Mouse (Mus musculus): ENCODE measurements around the gene Gba. TPM values are rescaled to one million over a fixed set of nuclear protein-coding genes. Genes with fewer than 3 reads are reported as not detected.

The Gba gene
- total and polyA plus RNA-seq, 2 experiments from 2014 or later: 46.8 to 77.4 TPM

GRCm38 (mm10) chr3:89161786-89162185 lies 40.9 kb upstream of the Gba start:
- no peak for DNase-seq (ENCODE audit: low spot score)
- whole genome bisulfite sequencing: 82% methylated on average over 4 of the region's 4 CpGs
- H3K4me1 ChIP-seq (ENCODE audit: insufficient read depth, low read length): peaks cover 19% of the 10 kb centered on the region
- H3K4me3 ChIP-seq (ENCODE audit: low read length): no peak overlapping the region
- no peak overlapping the region for H3K4me2 ChIP-seq (ENCODE audit: low read depth, low read length)
- no peak for TF ChIP-seq CTCF (IDR thresholded peaks at IDR 0.05; ENCODE audit: low read depth)
- ATAC-seq: no peak
- 0 out of 2 replicates have a peak, but pooled peaks cover 1% of the 10 kb centered on the region for H3K36me3 ChIP-seq (ENCODE audit: insufficient read depth, low read length)
- no peaks in the 10 kb centered on the region for H3K9me3 ChIP-seq (ENCODE audit: low read length)
- no peaks in the 10 kb centered on the region for H3K27me3 ChIP-seq (ENCODE audit: insufficient read depth, low read length)
- no peak overlapping the region for H3K9ac ChIP-seq (replicated peaks; ENCODE audit: low read length)
- H3K27ac ChIP-seq: no peak overlapping the region

GRCm38 (mm10) chr3:89163123-89163522 lies 39.6 kb upstream of the Gba start:
- no peaks in the 10 kb centered on the region for H3K27me3 ChIP-seq (ENCODE audit: insufficient read depth, low read length)
- H3K9me3 ChIP-seq (ENCODE audit: low read length): no peaks in the 10 kb centered on the region
- H3K36me3 ChIP-seq (ENCODE audit: insufficient read depth, low read length): 0 out of 2 replicates have a peak, but pooled peaks cover 7% of the 10 kb centered on the region
- TF ChIP-seq CTCF (IDR thresholded peaks at IDR 0.05; ENCODE audit: low read depth): no peak
- H3K4me2 ChIP-seq (ENCODE audit: low read depth, low read length): no peak overlapping the region
- no peak overlapping the region for H3K27ac ChIP-seq
- peaks cover 17% of the 10 kb centered on the region for H3K4me1 ChIP-seq (ENCODE audit: insufficient read depth, low read length)
- DNase-seq (ENCODE audit: low spot score): no peak
- no peak overlapping the region for H3K4me3 ChIP-seq (ENCODE audit: low read length)
- ATAC-seq: no peak
- no peak overlapping the region for H3K9ac ChIP-seq (replicated peaks; ENCODE audit: low read length)
- WGBS: 80% methylated on average over 1 of the region's 1 CpGs

- WGBS: 74% methylated on average over 5 of the region's 5 CpGs
- Histone ChIP-seq H3K36me3 (ENCODE audit: insufficient read depth, low read length) (peaks cover 13% of the 10 kb centered on the region; the same call in 1 of the 2 replicates), H3K4me1 (ENCODE audit: insufficient read depth, low read length) (peaks cover 11% of the 10 kb centered on the region), H3K9ac (replicated peaks; ENCODE audit: low read length) (peak overlapping the region; percentile 89), H3K4me2 (ENCODE audit: low read depth, low read length) (peak overlapping the region; percentile 76), H3K4me3 (ENCODE audit: low read length) (peak overlapping the region; percentile 94), H3K9me3 (ENCODE audit: low read length) (no peaks in the 10 kb centered on the region), H3K27ac (peak overlapping the region; percentile 95; the same call in 1 of the 2 replicates), H3K27me3 (ENCODE audit: insufficient read depth, low read length) (no peaks in the 10 kb centered on the region)
- no peak for ATAC-seq
- no peak for TF ChIP-seq CTCF (IDR thresholded peaks at IDR 0.05; ENCODE audit: low read depth)
- no peak for DNase-seq (ENCODE audit: low spot score)
These were observed 39.0 kb upstream of the Gba start for GRCm38 (mm10) chr3:89163643-89164245.

- Histone ChIP-seq H3K9me3 (ENCODE audit: low read length) (no peaks in the 10 kb centered on the region), H3K4me3 (ENCODE audit: low read length) (peak within 1 kb of the TSS; percentile 94), H3K4me1 (ENCODE audit: insufficient read depth, low read length) (peaks cover 11% of the 10 kb centered on the region), H3K9ac (replicated peaks; ENCODE audit: low read length) (peak within 1 kb of the TSS; percentile 89), H3K27ac (peak within 1 kb of the TSS; percentile 95), H3K36me3 (ENCODE audit: insufficient read depth, low read length) (peaks cover 23% of the 10 kb centered on the region), H3K4me2 (ENCODE audit: low read depth, low read length) (peak within 1 kb of the TSS; percentile 76), H3K27me3 (ENCODE audit: insufficient read depth, low read length) (no peaks in the 10 kb centered on the region)
- WGBS: under 1% methylated on average over 70 of the region's 79 CpGs
- no peak for TF ChIP-seq CTCF (IDR thresholded peaks at IDR 0.05; ENCODE audit: low read depth)
- peak; percentile 96 for ATAC-seq
- DNase-seq (ENCODE audit: low spot score): peak; percentile 96
These were observed 38.0 kb upstream of the Gba start, which contains the start of gene Clk2 for GRCm38 (mm10) chr3:89164506-89165267. Clk2 (plus strand) TSS chr3:89164795.

- Histone ChIP-seq H3K27ac (peak overlapping the region; percentile 95), H3K36me3 (ENCODE audit: insufficient read depth, low read length) (peaks cover 30% of the 10 kb centered on the region), H3K4me1 (ENCODE audit: insufficient read depth, low read length) (peaks cover 11% of the 10 kb centered on the region), H3K4me3 (ENCODE audit: low read length) (peak overlapping the region; percentile 94), H3K9ac (replicated peaks; ENCODE audit: low read length) (peak overlapping the region; percentile 89), H3K4me2 (ENCODE audit: low read depth, low read length) (peak overlapping the region; percentile 76), H3K9me3 (ENCODE audit: low read length) (no peaks in the 10 kb centered on the region), H3K27me3 (ENCODE audit: insufficient read depth, low read length) (no peaks in the 10 kb centered on the region)
- DNase-seq (ENCODE audit: low spot score): no peak
- no peak for TF ChIP-seq CTCF (IDR thresholded peaks at IDR 0.05; ENCODE audit: low read depth)
- no peak for ATAC-seq
- WGBS: 30% methylated on average over 12 of the region's 12 CpGs
These were observed 37.4 kb upstream of the Gba start for GRCm38 (mm10) chr3:89165268-89165870.

GRCm38 (mm10) chr3:89166945-89167344 lies 35.8 kb upstream of the Gba start:
- H3K27ac ChIP-seq: no peak overlapping the region
- no peaks in the 10 kb centered on the region for H3K27me3 ChIP-seq (ENCODE audit: insufficient read depth, low read length)
- peaks cover 11% of the 10 kb centered on the region; the same call in 1 of the 2 replicates for H3K4me1 ChIP-seq (ENCODE audit: insufficient read depth, low read length)
- H3K9ac ChIP-seq (replicated peaks; ENCODE audit: low read length): no peak overlapping the region
- H3K4me3 ChIP-seq (ENCODE audit: low read length): no peak overlapping the region
- no peak for ATAC-seq
- no peak for TF ChIP-seq CTCF (IDR thresholded peaks at IDR 0.05; ENCODE audit: low read depth)
- no peak overlapping the region for H3K4me2 ChIP-seq (ENCODE audit: low read depth, low read length)
- peaks cover 36% of the 10 kb centered on the region for H3K36me3 ChIP-seq (ENCODE audit: insufficient read depth, low read length)
- 94% methylated on average over 19 of the region's 19 CpGs for WGBS
- no peak for DNase-seq (ENCODE audit: low spot score)
- no peaks in the 10 kb centered on the region for H3K9me3 ChIP-seq (ENCODE audit: low read length)

Data from hindbrain, postnatal 0 days (tissue).